Mouse (Mus musculus): ENCODE measurements around the gene Dpp9. TPM values are rescaled to one million over a fixed set of nuclear protein-coding genes. Genes with fewer than 3 reads are reported as not detected.

Dpp9 gene
- polyA plus RNA-seq, 1 experiment from 2014 or later, result 22.4 TPM

- H3K36me3 ChIP-seq, result no peaks in the 10 kb centered on the region
- H3K9ac ChIP-seq, result 0 out of 2 replicates have a peak overlapping the region, but pooled peaks have one; percentile 61
- H3K27me3 ChIP-seq (replicated peaks), result peaks cover 73% of the 10 kb centered on the region
- peak overlapping the region; percentile 39 for H3K4me2 ChIP-seq
- 21% methylated on average over 25 of the region's 25 CpGs for WGBS
- H3K4me1 ChIP-seq, result peaks cover 43% of the 10 kb centered on the region
- no peak for ATAC-seq (ENCODE audit: extremely low read depth, insufficient number of reproducible peaks, low FRiP score, low TSS enrichment)
- no peaks in the 10 kb centered on the region for H3K9me3 ChIP-seq
- H3K4me3 ChIP-seq, result no peak overlapping the region
- no peak overlapping the region for H3K27ac ChIP-seq (replicated peaks)
These were observed 80.7 kb downstream of the Dpp9 start for GRCm38 (mm10) chr17:56137839-56138613.

MicroRNAs within 50 kb of the gene (microRNA counts, 519-probe panel; counts per million panel counts)
- microRNA mmu-miR-7b, result 209 counts per million, percentile 61 among the panel's probes with 10 or more counts

Small RNA genes lying within 50 kb of the gene (microRNA-seq; reads per million reads assigned to microRNA genes)
- not detected for gene Gm44397
- gene Mir7b, result 14.7 reads per million, percentile 31 among the genes with 10 or more reads in this experiment

Other genes with a start within 250 kb of the Dpp9 start
- 7.9 and 8.7 TPM in 2 replicates for gene Shd, start 248.4 kb downstream of the Dpp9 start, polyA plus RNA-seq (2015; fragmentation: Nextera tagmentation; extraction: Ambion mirVana)
- 4.5 and 5.0 TPM in 2 replicates for gene Fsd1, start 232.4 kb downstream of the Dpp9 start, polyA plus RNA-seq (2015; fragmentation: Nextera tagmentation; extraction: Ambion mirVana)
- gene Stap2, start 213.3 kb downstream of the Dpp9 start, polyA plus RNA-seq (2015; fragmentation: Nextera tagmentation; extraction: Ambion mirVana), result 11.9 and 14.6 TPM in 2 replicates
- 62.1 and 68.1 TPM in 2 replicates for gene Mpnd, start 213.2 kb downstream of the Dpp9 start, polyA plus RNA-seq (2015; fragmentation: Nextera tagmentation; extraction: Ambion mirVana)
- 85.0 and 87.6 TPM in 2 replicates for gene Sh3gl1, start 182.3 kb downstream of the Dpp9 start, polyA plus RNA-seq (2015; fragmentation: Nextera tagmentation; extraction: Ambion mirVana)
- gene Chaf1a, start 178.5 kb downstream of the Dpp9 start, polyA plus RNA-seq (2015; fragmentation: Nextera tagmentation; extraction: Ambion mirVana), result 14.1 and 14.2 TPM in 2 replicates
- gene Ubxn6, start 143.9 kb downstream of the Dpp9 start, polyA plus RNA-seq (2015; fragmentation: Nextera tagmentation; extraction: Ambion mirVana), result 37.8 and 44.2 TPM in 2 replicates
- 75.0 and 89.0 TPM in 2 replicates for gene Hdgfl2, start 139.3 kb downstream of the Dpp9 start, polyA plus RNA-seq (2015; fragmentation: Nextera tagmentation; extraction: Ambion mirVana)
- gene Plin4, start 109.1 kb downstream of the Dpp9 start, polyA plus RNA-seq (2015; fragmentation: Nextera tagmentation; extraction: Ambion mirVana), result 0.05 and 0.07 TPM in 2 replicates
- 0.19 and 0.47 TPM in 2 replicates for gene Plin5, start 101.3 kb downstream of the Dpp9 start, polyA plus RNA-seq (2015; fragmentation: Nextera tagmentation; extraction: Ambion mirVana)
- gene Lrg1, start 96.9 kb downstream of the Dpp9 start, polyA plus RNA-seq (2015; fragmentation: Nextera tagmentation; extraction: Ambion mirVana), result 0.27 TPM in 1 of 2 replicates, not detected in the other
- 0.55 and 0.59 TPM in 2 replicates for gene Sema6b, start 78.6 kb downstream of the Dpp9 start, polyA plus RNA-seq (2015; fragmentation: Nextera tagmentation; extraction: Ambion mirVana)
- gene Tnfaip8l1, start 56.4 kb downstream of the Dpp9 start, polyA plus RNA-seq (2015; fragmentation: Nextera tagmentation; extraction: Ambion mirVana), result 6.5 and 6.9 TPM in 2 replicates
- gene Mydgf, start 35.0 kb downstream of the Dpp9 start, polyA plus RNA-seq (2015; fragmentation: Nextera tagmentation; extraction: Ambion mirVana), result 80.5 and 91.1 TPM in 2 replicates
- 17.2 and 18.5 TPM in 2 replicates for gene Fem1a, start 37.9 kb upstream of the Dpp9 start, polyA plus RNA-seq (2015; fragmentation: Nextera tagmentation; extraction: Ambion mirVana)
- gene Ticam1, start 57.9 kb upstream of the Dpp9 start, polyA plus RNA-seq (2015; fragmentation: Nextera tagmentation; extraction: Ambion mirVana), result 7.7 and 8.4 TPM in 2 replicates
- gene Plin3, start 74.0 kb upstream of the Dpp9 start, polyA plus RNA-seq (2015; fragmentation: Nextera tagmentation; extraction: Ambion mirVana), result 67.1 and 71.8 TPM in 2 replicates
- gene Arrdc5, start 81.4 kb upstream of the Dpp9 start, polyA plus RNA-seq (2015; fragmentation: Nextera tagmentation; extraction: Ambion mirVana), result not detected in 2 replicates
- gene Uhrf1, start 84.4 kb upstream of the Dpp9 start, polyA plus RNA-seq (2015; fragmentation: Nextera tagmentation; extraction: Ambion mirVana), result 70.7 and 74.7 TPM in 2 replicates
- 25.5 and 25.9 TPM in 2 replicates for gene Kdm4b, start 107.2 kb upstream of the Dpp9 start, polyA plus RNA-seq (2015; fragmentation: Nextera tagmentation; extraction: Ambion mirVana)

All from heart, embryonic 13.5 days (tissue).